Mouse (Mus musculus) embryo, embryonic 10.5 days (tissue): ENCODE results near the gene Mrpl1.

Experiments used
- DNase-seq: peaks from one replicate; pipeline ENCODE4 v3.0.0-alpha.2; 2015; ENCODE audit warnings: low spot score

Gene Mrpl1

DNA sequence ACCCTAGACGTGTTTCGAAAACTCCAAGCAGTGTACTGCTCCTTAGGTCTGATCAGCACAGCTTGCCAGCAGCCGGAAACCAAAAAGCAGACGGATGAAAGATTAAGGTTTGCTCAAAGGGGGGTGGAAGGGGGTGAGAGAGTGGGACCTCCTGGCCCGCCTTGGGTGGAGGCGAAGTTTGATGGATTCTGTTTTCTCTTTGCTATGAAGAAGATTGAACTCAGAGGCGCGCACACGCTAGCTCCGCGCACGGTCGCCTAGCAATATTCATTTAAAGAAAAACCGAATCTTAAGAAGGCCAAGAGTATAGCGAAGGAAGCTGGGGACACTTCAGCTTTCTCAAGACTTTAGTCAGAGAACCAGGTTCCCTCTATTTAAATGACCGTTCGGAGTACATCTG is at the start of gene Mrpl1:
TSS of gene Mrpl1 (plus strand) at position 35 of the 400 bp plus-strand sequence.
- peak; percentile 60 for DNase-seq

DNA sequence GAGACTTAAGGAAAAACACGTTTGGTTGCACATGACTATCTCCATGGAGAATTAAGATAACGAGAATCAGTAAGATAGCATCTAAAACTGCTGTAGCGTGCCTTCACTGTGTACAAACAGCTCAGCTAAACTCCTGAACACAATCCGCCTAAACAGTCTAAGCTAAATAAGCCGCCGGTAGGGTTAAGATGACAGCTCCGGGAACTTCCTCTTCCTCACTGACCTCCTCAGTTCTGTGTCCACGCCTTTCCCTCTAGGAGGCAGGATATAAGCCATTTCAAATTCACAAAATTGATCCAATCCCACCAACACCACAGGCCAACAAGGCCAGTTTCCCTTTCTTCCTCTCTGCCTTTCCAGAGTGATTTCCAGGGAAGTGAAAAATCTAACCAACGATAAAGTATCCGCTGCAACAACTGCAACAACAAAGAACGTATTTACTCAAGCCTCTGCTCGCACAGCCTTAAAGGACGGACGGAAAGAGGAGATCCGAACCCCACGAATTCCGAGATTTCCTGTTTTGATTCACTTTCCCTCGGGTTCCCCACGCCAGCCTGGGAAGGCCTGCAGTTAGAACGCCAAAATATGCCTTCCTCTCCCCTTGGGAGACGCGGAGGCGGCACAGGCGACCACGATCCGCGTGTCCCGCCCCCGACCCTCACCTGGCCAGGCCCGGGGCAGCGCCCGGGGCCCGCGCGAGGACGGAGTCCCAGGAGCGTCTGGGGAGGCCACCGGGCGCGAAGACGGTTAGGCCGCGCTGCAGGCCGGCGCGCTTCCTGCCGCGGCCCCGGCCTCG is 48.6 kb upstream of the Mrpl1 start:
- peak; percentile 63 for DNase-seq

DNA sequence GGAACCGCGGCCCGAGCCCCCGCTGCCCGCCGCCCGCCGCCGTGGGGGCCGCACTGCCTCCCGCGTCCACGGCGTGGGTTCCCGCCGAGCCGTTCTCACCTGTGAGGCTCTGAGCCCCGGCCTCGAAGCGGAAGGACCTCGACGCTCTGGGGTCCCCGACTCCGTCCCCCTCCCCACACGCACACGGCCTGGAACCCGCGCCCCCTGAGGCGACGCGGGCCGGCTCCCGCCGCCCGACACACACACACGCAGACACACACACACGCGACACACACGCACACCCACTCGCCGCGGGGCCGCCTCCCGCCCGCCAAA is 48.1 kb upstream of the Mrpl1 start:
- no peak for DNase-seq

GRCm38 (mm10) chr5:96161578-96162398 is 47.5 kb upstream of the Mrpl1 start:
- peak; percentile 58 for DNase-seq

GRCm38 (mm10) chr5:96162399-96163331 is 46.6 kb upstream of the Mrpl1 start:
- peak; percentile 91 for DNase-seq

DNA sequence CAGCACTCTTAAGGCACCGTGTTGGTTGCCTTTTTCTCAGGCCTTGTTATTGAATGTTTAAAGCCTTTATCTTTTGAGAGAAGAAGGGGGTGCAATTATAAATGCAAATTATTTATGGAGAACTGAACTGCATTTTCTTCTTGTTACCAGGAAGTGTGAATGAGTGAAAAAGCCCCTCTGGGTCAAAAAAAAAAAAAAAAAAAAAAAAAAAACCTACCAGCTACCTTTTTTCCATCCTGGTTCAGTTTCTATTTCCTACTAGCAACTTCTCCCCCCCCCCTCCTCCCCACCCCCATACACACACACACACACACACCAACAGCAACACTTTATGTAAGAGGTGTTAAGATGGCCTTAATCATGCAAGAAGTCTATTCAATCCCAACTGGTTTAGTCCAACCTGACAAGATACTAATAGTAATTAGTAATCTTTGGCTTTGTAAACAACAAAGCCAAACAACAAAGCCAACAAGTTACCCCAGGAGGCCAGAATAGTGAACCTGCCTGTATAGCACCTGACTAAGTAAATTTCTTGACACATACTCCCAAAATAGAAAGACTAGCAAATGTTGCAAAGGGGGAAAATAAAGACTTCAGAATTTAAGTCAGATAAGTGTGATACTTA is 45.8 kb upstream of the Mrpl1 start:
- DNase-seq = peak; percentile 6

- DNase-seq = peak; percentile 42
Observed at GRCm38 (mm10) chr5:96164021-96164411, 45.3 kb upstream of the Mrpl1 start, which contains the start of gene Cnot6l. Gene Cnot6l, minus strand, starts transcription at chr5:96164171.

DNA sequence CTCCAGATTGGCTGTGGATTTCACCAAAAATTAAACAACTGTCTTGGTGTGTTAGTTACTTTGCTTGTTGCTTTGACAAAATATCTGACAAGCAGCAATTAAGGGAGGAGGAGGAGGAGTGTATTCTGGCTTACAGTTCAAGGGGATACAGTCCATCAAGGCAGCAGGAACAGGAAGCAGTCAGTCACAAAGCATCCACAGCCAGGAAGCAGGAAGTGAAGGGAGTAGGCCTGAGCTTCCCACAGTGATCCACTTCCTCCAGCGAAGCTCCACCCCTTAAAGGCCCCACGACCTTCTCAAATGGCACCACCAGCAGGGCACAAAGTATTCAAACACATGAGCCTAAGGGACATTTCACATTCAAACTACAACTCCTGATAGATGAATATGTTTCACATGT is 42.5 kb upstream of the Mrpl1 start:
- no peak for DNase-seq

GRCm38 (mm10) chr5:96170443-96170842 is 38.9 kb upstream of the Mrpl1 start:
- DNase-seq = no peak

DNA sequence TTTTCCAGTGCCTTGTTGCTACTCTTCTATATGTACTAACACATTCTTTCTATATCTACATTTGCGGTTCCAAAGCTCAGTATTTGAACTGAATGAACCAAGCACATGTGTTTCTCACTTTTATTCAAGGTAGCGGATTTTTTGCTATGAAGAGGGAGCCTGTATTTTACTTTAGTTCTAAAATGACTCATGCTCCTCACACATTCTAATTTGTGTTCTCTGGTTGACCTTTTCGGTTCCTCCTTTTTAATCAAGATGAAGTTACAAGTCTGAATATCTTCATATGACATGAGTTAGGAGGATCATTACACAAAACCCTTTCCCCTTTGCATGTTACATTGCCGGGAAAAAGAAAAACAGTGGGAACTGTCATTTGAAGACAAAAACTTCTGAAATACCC is 37.5 kb upstream of the Mrpl1 start:
- no peak for DNase-seq

DNA sequence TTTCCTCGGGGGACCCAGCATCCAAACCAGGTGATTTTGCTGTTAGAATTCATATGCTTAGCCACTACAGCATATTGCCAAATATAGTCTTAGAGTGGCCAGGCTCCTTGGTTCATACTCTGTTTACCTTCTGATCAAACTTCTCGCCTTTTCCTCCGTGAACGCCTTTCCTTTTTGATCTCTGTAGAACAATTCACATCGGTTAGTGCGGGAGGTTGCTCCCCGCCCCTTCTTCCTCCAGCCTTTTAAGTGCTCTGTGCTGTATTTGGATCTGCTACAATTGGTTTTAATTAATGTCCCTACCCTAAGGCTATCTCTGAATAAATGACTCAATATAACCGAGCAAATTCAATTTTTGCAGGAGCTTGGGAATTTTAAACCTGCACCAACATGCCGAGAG is 33.2 kb upstream of the Mrpl1 start:
- DNase-seq = no peak

- DNase-seq = no peak
Observed at GRCm38 (mm10) chr5:96176879-96177358, 32.4 kb upstream of the Mrpl1 start.

DNA sequence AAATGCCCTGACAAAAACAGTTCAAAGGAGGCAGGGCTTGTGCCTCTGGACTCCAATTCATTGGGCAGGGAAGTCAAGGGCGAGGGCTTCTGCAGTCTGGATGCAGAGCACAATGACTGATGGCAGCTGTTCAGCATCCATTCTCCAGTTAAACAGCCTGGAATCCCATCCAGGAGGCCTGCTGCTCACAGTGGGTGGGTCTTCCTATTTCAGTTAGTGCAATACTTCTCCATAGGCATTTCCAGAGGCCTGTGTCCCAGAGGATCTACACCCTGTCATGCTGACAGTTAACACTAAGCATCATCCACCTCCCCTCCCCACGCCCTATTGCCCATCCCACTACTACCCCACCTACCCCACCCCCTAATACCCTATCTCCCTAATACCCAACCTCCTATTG is 26.1 kb upstream of the Mrpl1 start:
- no peak for DNase-seq

- DNase-seq = no peak
Observed at GRCm38 (mm10) chr5:96183987-96184386, 25.3 kb upstream of the Mrpl1 start.

GRCm38 (mm10) chr5:96189761-96190160 is 19.5 kb upstream of the Mrpl1 start:
- DNase-seq = no peak

- DNase-seq = no peak
Observed at GRCm38 (mm10) chr5:96191251-96191650, 18.0 kb upstream of the Mrpl1 start.

GRCm38 (mm10) chr5:96196547-96197052 is 12.7 kb upstream of the Mrpl1 start:
- DNase-seq = no peak

DNA sequence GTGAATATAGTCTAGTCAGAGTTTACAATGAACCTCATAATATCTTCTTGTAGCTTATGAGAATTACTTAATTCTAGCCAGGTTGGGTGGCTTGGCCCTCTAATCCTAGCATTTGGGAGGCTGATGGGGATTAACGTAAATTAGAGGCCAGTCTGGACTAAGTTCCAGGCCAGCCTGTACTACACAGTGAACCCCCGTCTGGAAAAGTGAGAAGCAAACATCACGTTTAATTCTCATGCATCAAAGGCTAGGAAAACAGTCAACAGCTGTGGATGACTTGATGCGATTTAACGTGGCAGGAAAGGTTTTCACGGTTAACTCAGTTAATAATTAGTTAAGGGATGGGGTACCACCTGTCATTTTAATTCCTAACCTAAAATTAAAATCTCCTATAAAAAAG is 11.0 kb upstream of the Mrpl1 start:
- DNase-seq = no peak

DNA sequence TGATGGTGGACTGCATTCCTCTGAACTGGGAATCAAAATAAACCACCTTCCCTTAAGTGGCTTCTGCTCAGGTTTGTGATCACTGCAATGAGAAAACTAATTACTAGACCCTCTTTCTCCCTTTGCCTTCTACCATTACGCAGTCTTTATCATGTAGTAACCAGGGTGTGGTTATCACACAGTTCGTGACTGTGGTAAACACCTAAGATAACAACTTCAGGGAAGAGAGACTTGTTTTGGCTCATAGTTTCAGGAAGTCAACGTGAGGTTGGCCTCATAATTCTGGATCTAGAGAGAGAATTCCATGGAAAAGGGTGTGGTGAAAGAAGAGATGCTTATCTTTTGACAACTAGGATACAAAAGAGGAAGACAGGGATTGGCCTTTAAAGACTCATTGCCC is 9.0 kb upstream of the Mrpl1 start:
- no peak for DNase-seq

- no peak for DNase-seq
Observed at GRCm38 (mm10) chr5:96201462-96202154, 7.7 kb upstream of the Mrpl1 start.

DNA sequence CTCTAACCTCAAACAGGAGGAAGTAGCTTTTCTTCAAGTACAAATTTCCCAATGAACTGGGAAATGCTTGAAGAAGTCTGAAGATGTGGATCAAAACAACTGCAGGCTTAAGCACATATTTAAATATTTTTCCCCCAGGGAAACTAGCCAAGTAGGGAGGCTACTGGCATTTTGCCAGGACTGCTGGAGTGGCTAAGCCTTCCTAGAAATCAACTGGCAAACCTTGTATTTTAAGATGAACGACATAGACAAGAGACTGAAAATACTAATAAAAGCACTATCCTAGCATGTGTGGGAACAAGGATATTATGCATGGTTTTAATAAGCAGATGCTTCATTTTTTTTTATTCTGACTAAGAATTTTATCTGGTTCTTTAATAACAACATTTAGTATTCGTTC is 2.4 kb upstream of the Mrpl1 start:
- no peak for DNase-seq
